Mouse (Mus musculus): ENCODE measurements around the gene AC124502.3.
A peak's percentile ranks its signal among the peaks of the same experiment; 100 is the strongest.

The AC124502.3 gene

DNA sequence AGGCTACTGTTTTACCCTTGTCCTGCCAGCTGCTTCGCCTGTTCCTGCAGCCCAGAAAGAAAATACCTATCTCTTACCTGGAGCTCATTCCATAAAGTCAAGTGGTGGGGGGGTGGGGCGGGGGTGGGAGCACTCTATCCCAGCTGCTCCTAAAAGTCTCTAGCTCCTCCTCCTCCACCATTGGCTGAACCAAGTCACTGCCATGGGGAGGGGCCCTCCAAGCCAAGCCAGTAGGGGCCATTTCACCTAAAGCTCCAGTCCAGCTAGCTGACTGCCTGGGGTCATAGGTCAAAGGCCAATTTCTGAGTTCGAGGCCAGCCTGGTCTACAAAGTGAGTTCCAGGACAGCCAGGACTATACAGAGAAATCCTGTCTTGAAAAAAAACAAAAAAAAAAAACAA is 6.0 kb upstream of the AC124502.3 start:
- no peak for DNase-seq (ENCODE audit: low read depth, low spot score)

- no peak for DNase-seq (ENCODE audit: low read depth, low spot score)
Observed at GRCm38 (mm10) chr19:5036577-5036976, 2.1 kb upstream of the AC124502.3 start.

DNA sequence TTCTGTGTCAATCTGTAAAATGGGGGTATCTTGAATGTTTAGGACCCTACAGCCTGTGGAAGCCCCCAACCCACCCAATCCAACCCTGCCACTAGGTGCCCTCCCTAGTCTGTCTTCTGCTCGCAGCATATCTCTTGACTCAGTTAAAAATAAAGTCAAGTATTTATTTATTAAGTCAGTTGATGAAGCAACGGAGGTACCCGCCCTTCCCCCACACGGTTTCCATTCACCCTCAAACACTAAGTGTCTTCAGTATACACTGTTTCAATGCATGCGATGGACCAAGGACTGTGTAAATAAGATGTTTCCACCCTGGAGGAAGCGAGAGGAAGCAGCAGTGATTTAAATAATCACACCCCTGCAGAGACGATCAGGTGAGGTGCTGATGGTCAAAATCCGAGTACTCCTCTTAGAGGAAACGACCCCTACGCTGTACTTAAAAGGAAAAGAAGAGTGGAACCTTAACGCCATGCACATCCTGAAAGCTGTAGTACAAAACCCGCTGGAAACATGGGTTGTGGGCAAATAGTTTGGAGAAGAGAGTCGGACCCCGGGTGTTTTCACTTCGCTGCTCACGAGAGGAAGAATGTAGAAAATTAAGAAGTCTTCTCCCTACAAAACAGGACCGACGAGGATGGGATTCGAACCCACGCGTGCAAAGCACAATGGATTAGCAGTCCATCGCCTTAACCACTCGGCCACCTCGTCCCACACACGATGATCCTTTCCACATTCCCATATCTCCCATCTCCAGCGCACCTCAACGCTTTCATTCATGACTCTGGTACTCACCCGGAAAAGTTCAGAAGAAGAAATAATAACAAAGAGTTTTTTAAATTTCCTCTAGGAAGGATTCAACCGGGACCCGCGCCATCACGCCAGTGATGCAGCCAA is 766 bp upstream of the AC124502.3 start:
- peak; percentile 85 for DNase-seq (ENCODE audit: low read depth, low spot score)

- no peak for DNase-seq (ENCODE audit: low read depth, low spot score)
Observed at GRCm38 (mm10) chr19:5039301-5040114, 817 bp downstream of the AC124502.3 start.

GRCm38 (mm10) chr19:5040862-5041523 is 2.3 kb downstream of the AC124502.3 start, which contains the start of gene Brms1:
TSS of gene Brms1 (plus strand) at chr19:5041354.
- DNase-seq (ENCODE audit: low read depth, low spot score) = peak; percentile 90

GRCm38 (mm10) chr19:5041588-5041987 is 2.9 kb downstream of the AC124502.3 start:
- DNase-seq (ENCODE audit: low read depth, low spot score) = no peak

GRCm38 (mm10) chr19:5045531-5045930 is 6.8 kb downstream of the AC124502.3 start:
- no peak for DNase-seq (ENCODE audit: low read depth, low spot score)

- DNase-seq (ENCODE audit: low read depth, low spot score) = no peak
Observed at GRCm38 (mm10) chr19:5048138-5049056, 9.7 kb downstream of the AC124502.3 start.

DNA sequence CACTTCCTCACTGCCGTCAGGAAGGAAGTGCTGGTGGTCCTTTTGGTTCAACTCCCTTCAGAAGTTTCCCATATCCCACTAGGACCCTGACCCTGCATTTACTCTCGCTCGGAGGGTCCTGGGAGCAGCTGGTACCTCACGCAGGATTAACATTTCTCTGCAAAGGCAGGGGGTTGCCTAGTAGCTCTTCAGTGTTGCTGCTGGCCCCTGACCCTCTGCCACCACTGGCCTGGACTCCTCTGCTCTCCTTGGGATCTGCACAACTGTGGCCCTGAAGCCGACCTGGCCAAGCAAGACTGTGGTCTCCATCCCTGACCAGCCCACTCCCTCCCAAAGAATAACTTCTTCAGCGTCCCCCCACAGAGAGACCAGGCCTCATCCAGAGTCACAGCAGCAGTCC is 10.6 kb downstream of the AC124502.3 start:
- no peak for DNase-seq (ENCODE audit: low read depth, low spot score)

DNA sequence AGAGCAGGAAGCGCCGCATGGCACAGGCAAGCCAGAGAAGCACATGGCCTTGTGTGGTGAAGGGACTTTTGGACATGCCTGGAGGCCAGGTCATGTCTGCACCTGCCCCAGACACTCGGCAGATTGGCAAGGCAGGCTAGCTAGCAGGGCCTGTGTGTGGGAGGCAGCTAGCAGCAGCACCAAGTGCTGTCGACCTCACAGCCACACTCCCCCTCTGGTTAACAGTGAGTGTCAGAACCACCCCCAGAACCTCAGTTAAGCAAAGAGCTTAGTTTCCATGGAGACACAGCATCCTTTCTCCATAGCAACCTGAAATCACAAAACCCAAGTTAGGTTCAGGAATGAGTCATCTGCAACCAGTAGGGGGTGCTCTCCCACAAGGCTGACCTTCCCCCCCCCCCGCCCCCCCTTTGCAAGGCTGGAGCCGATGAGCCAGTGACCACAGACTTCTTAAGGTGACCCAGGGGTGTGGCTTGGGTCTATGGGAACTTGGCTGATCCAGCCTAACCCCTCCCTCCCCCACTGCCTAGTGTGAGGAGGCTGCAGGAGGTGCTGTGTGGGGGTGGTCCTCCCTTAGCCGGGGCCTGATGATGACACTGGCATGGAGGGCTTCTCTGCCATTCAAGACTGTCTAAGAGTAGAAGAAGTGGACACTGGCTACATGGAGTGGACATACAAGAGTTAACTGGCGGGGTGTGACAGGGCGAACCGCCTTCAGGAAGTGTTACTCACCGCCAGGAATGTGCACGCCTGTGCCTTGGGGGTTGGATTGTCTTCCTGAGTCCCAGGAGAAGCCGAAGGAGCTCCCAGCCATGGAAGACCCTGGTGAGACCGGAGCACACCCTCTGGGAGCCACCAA is 11.6 kb downstream of the AC124502.3 start, which contains the start of gene Rin1:
Rin1 (plus strand) TSS at position 435 of the 859 bp plus-strand sequence.
- no peak for DNase-seq (ENCODE audit: low read depth, low spot score)

- DNase-seq (ENCODE audit: low read depth, low spot score) = no peak
Observed at GRCm38 (mm10) chr19:5051031-5051430, 12.3 kb downstream of the AC124502.3 start.

DNA sequence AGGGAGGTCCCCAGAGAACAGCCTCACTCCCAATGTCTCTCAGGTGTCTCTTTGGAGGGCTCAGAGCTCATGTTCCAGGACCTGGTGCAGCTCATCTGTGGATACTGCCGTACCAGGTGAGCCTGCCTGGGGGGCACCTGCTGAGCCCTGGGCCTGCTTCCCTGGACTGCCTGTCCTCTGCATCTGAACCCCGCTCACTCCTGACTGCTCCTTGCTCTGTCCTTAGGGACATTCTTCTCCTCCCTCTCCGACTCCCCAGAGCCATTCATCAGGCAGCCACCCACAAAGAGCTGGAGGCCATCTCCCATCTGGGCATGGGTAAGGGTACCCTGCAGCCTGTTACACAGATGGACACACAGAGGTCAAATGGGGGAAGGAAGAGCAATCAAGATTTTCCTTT is 12.8 kb downstream of the AC124502.3 start:
- DNase-seq (ENCODE audit: low read depth, low spot score) = no peak

- DNase-seq (ENCODE audit: low read depth, low spot score) = no peak
Observed at GRCm38 (mm10) chr19:5052166-5052822, 13.6 kb downstream of the AC124502.3 start.

DNA sequence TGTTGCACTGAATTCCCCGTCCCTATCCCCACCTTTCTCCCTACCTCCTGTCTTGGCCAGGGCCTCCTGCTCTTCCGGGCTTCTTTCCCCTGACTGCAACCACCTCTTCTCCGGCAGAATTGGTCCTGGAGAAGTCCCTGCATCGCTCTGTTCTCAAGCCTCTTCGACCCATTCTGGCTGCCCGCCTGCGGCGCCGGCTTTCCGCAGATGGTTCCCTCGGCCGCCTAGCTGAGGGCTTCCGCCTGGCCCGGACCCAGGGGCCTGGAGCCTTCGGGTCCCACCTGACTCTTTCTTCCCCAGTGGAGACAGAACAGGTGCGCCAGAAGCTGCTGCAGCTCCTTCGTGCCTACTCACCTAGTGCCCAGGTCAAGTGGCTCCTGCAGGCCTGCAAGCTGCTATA is 14.2 kb downstream of the AC124502.3 start:
- no peak for DNase-seq (ENCODE audit: low read depth, low spot score)

DNA sequence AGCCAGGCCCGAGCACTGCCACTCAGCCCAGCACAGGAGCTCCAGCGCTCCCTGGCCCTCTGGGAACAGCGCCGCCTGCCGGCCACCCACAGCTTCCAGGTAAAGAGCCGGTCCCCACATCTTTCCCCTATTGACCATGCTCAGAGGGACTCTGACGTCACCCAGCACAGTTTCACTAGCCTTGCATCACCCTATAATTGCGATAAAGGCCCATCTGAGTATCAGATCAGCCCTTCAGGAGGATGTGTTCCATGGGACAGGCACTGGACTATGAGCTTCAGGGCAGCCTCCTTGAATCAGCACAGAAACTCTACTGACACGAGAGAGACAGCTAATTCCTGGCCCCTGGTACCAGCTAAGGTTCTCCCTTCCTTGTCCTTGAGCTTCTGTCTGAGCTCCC is 15.2 kb downstream of the AC124502.3 start:
- no peak for DNase-seq (ENCODE audit: low read depth, low spot score)

DNA sequence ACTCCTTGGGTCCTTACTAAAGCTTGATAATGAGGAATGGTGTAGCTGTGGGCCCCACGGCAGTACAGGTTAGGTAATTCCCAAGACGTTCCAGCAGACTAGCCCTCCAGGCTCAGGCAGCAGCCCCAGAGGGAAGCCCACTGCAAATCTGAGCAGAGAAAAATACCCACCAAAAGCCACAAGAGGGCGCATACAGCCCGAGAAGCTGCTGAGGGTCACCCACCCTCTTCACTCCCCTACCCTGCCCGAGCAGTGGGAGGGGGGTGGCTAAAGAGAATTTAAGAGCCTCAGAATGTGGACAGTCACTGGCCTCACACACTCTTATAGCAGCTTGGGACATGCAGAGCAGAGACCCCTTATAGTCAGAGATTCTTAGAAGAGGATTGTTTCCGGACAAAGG is 17.6 kb downstream of the AC124502.3 start:
- no peak for DNase-seq (ENCODE audit: low read depth, low spot score)

DNA sequence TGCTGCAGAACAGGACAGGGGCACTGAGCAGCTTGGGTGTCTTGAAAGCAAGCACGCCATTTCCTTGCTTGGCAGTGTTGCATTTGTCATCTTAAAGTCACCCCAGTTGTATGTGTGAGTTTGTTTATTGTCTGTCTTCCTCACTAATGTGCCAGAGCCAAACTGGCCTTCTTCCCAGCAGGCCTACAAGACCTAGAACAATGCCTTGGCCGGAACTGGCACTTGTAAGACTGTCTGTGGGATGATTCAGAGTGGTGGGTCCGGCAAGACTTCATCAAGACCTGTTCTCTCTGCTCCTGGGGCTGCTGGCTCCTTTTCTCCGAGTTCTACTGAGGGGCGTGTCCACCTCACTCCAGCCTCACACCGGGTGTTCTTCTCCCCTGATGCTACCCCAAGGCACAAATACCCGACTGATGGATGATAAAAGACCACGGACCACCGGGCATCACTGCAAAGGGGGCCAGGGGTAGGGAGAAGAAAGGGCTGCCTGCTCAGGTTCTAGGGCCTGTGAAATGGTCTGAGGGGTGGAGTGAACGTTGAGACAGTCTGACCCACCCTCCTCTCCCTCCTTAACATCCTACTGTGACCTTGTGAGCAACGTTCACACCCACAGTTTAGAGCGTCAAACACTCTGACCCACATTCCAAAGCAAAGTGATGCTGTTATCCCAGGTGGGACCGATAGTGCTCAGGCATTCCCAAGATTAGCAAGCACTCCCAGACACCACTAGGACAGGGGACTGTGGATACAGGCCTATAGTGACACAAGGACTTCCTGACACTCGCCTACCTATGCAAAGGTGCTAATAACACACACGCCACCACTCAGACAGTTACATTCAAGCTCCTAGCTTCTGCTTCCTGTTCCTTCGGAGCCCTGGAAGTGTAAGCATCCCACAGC is 19.4 kb downstream of the AC124502.3 start:
- DNase-seq (ENCODE audit: low read depth, low spot score) = no peak
